Mouse (Mus musculus) thymus, postnatal 25 days (tissue): ENCODE data around the gene Pik3c2a.
"Not testable (repeated sequence)": the region's sequence is repeated elsewhere in the genome, so short reads cannot be mapped to it uniquely, and the experiment has no call there.

ENCODE experiments used
- DNase-seq: peaks from one replicate; pipeline ENCODE4 v3.0.0; 2022

The Pik3c2a gene

GRCm38 (mm10) chr7:116387389-116387788, 55.9 kb downstream of the Pik3c2a start:
- DNase-seq, result not testable (repeated sequence)

- DNase-seq, result not testable (repeated sequence)
Observed at GRCm38 (mm10) chr7:116379181-116379580, 64.1 kb downstream of the Pik3c2a start.

GRCm38 (mm10) chr7:116374284-116374683, 69.0 kb downstream of the Pik3c2a start:
- DNase-seq, result no peak

GRCm38 (mm10) chr7:116336226-116336625, 107.0 kb downstream of the Pik3c2a start:
- peak; percentile 78 for DNase-seq

- no peak for DNase-seq
Observed at GRCm38 (mm10) chr7:116335133-116335532, 108.1 kb downstream of the Pik3c2a start.

GRCm38 (mm10) chr7:116334669-116335038, 108.6 kb downstream of the Pik3c2a start:
- DNase-seq, result no peak

- peak; percentile 98 for DNase-seq
Observed at GRCm38 (mm10) chr7:116333713-116334668, 109.3 kb downstream of the Pik3c2a start, which contains the start of gene Rps13. Gene Rps13 (minus strand): TSS chr7:116334195.

GRCm38 (mm10) chr7:116331246-116331645, 112.0 kb downstream of the Pik3c2a start:
- no peak for DNase-seq

- no peak for DNase-seq
Observed at GRCm38 (mm10) chr7:116329858-116330257, 113.4 kb downstream of the Pik3c2a start.

- no peak for DNase-seq
Observed at GRCm38 (mm10) chr7:116328777-116329176, 114.5 kb downstream of the Pik3c2a start.

- DNase-seq, result peak; percentile 22
Observed at GRCm38 (mm10) chr7:116327901-116328300, 115.3 kb downstream of the Pik3c2a start.

- peak; percentile 59 for DNase-seq
Observed at GRCm38 (mm10) chr7:116323331-116323964, 119.8 kb downstream of the Pik3c2a start.

GRCm38 (mm10) chr7:116309456-116309855, 133.8 kb downstream of the Pik3c2a start:
- DNase-seq, result peak; percentile 54

- peak; percentile 54 for DNase-seq
Observed at GRCm38 (mm10) chr7:116308632-116308991, 134.6 kb downstream of the Pik3c2a start.

GRCm38 (mm10) chr7:116307871-116308631, 135.2 kb downstream of the Pik3c2a start, which contains the start of gene Plekha7:
Gene Plekha7 (minus strand): TSS chr7:116308376.
- peak; percentile 64 for DNase-seq

- DNase-seq, result no peak
Observed at GRCm38 (mm10) chr7:116307099-116307870, 136.0 kb downstream of the Pik3c2a start.

- DNase-seq, result no peak
Observed at GRCm38 (mm10) chr7:116306601-116307000, 136.6 kb downstream of the Pik3c2a start.

GRCm38 (mm10) chr7:116301661-116302311, 141.5 kb downstream of the Pik3c2a start:
- DNase-seq, result no peak

GRCm38 (mm10) chr7:116301144-116301543, 142.1 kb downstream of the Pik3c2a start:
- DNase-seq, result no peak

GRCm38 (mm10) chr7:116298851-116299250, 144.4 kb downstream of the Pik3c2a start:
- DNase-seq, result no peak

GRCm38 (mm10) chr7:116298389-116298788, 144.9 kb downstream of the Pik3c2a start:
- DNase-seq, result no peak

- peak; percentile 36 for DNase-seq
Observed at GRCm38 (mm10) chr7:116294961-116295360, 148.3 kb downstream of the Pik3c2a start.
